9 mouse cellular contexts compared by ENCODE assay signal in the genomic region with DNA sequence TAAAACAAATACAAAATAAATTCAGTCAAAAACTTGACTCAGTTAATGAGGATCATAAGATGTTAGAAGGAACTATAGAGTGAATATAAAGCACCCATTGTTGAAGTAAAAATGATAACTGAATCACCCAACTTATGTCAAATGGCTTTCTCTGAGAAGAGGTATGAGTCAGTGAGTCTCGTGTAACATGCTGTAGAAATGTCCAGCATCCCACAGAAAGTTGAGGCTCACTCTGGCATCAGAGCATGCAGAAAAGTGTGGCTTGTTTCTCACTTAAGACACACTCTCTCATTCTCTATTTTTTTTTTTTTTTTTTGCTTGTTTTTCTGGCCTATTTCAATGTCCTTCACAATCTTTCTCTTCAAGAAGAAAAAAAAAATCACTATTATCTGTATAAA. TPM values are rescaled to one million over a fixed set of nuclear protein-coding genes. Genes with fewer than 3 reads are reported as not detected.
DNase-seq lines count a peak whose midpoint lies in the region; ATAC-seq and TF ChIP-seq lines count a peak whose summit lies in the region.
"Had no signal": no experiment of that assay in that cellular context is flagged by ENCODE, and none has a peak within 500 bp of the region (broad histone marks: within the 10 kb centered on the region; RNA-seq: fewer than 3 reads in every experiment).

No protein-coding gene starts in this region.

- intact Hi-C loops in left cerebral cortex, postnatal 14 days (cut with DNase I) = no loop called here

- H3K9me3 ChIP-seq in liver, embryonic 11.5 days (ENCODE audit: control insufficient read depth, low read length) = no peaks in the 10 kb centered on the region
- H3K9me3 ChIP-seq in embryonic facial prominence, embryonic 12.5 days = no peaks in the 10 kb centered on the region
- H3K9me3 ChIP-seq in intestine, postnatal 0 days (ENCODE audit: control insufficient read depth) = no peaks in the 10 kb centered on the region
- H3K9me3 ChIP-seq in neural tube, embryonic 15.5 days (replicated peaks) = no peaks in the 10 kb centered on the region

- H3K4me1 ChIP-seq in liver, embryonic 11.5 days (replicated peaks; ENCODE audit: control insufficient read depth, insufficient read depth, low read length) = peaks cover 14% of the 10 kb centered on the region
- H3K4me1 ChIP-seq in embryonic facial prominence, embryonic 12.5 days = peaks cover 35% of the 10 kb centered on the region
- H3K4me1 ChIP-seq in intestine, postnatal 0 days (replicated peaks; ENCODE audit: control insufficient read depth, insufficient read depth, low read length) = 0 out of 2 replicates have a peak, but pooled peaks cover 6% of the 10 kb centered on the region
- H3K4me1 ChIP-seq in neural tube, embryonic 15.5 days = peaks cover 36% of the 10 kb centered on the region

- H3K4me2 ChIP-seq in liver, embryonic 11.5 days = peak overlapping the region; percentile 70
- peak overlapping the region; percentile 70 for H3K4me2 ChIP-seq in embryonic facial prominence, embryonic 12.5 days (replicated peaks)
- peak overlapping the region; percentile 66 for H3K4me2 ChIP-seq in intestine, postnatal 0 days (replicated peaks; ENCODE audit: low read depth)
- H3K4me2 ChIP-seq in neural tube, embryonic 15.5 days = peak overlapping the region; percentile 81

- no peaks in the 10 kb centered on the region for H3K27me3 ChIP-seq in liver, embryonic 11.5 days (replicated peaks; ENCODE audit: control insufficient read depth, insufficient read depth, low read length)
- H3K27me3 ChIP-seq in embryonic facial prominence, embryonic 12.5 days = no peaks in the 10 kb centered on the region
- no peaks in the 10 kb centered on the region for H3K27me3 ChIP-seq in intestine, postnatal 0 days (replicated peaks; ENCODE audit: control insufficient read depth, insufficient read depth, low read length)
- no peaks in the 10 kb centered on the region for H3K27me3 ChIP-seq in neural tube, embryonic 15.5 days (replicated peaks)

- peak overlapping the region; percentile 73; the same call in 1 of the 2 replicates for H3K27ac ChIP-seq in liver, embryonic 11.5 days (ENCODE audit: low read depth, low read length)
- H3K27ac ChIP-seq in embryonic facial prominence, embryonic 12.5 days = peak overlapping the region; percentile 96
- peak overlapping the region; percentile 96; the same call in 1 of the 2 replicates for H3K27ac ChIP-seq in intestine, postnatal 0 days (ENCODE audit: low read depth, low read length)
- H3K27ac ChIP-seq in neural tube, embryonic 15.5 days (replicated peaks) = peak overlapping the region; percentile 97

- TF ChIP-seq CTCF in intestine, postnatal 0 days (IDR thresholded peaks at IDR 0.05; ENCODE audit: low read depth) = no peak

- no peak for ATAC-seq in liver, embryonic 11.5 days (replicated peaks; ENCODE audit: low FRiP score)
- no peak for ATAC-seq in embryonic facial prominence, embryonic 12.5 days (ENCODE audit: insufficient number of reproducible peaks, insufficient read depth, low FRiP score, low TSS enrichment)
- no peak for ATAC-seq in intestine, postnatal 0 days
- ATAC-seq in neural tube, embryonic 15.5 days (ENCODE audit: low FRiP score) = no peak

- H3K9ac ChIP-seq in liver, embryonic 11.5 days (ENCODE audit: low read depth, low read length) = peak overlapping the region; percentile 69
- H3K9ac ChIP-seq in embryonic facial prominence, embryonic 12.5 days = no peak overlapping the region
- peak overlapping the region; percentile 92 for H3K9ac ChIP-seq in intestine, postnatal 0 days (ENCODE audit: low read depth, low read length)
- H3K9ac ChIP-seq in neural tube, embryonic 15.5 days (replicated peaks) = peak overlapping the region; percentile 46

- DNase-seq in liver, embryonic 11.5 days (ENCODE audit: low spot score) = no peak
- DNase-seq in liver = no peak
- DNase-seq in left cerebral cortex, postnatal 14 days (ENCODE audit: low spot score in 2 of 2) = no peak
- no peak for DNase-seq in embryo, embryonic 11 days
- no peak for DNase-seq in thymus, postnatal 4 days

- H3K4me3 ChIP-seq in liver, embryonic 11.5 days (ENCODE audit: low read depth, low read length) = peak overlapping the region; percentile 76
- H3K4me3 ChIP-seq in embryonic facial prominence, embryonic 12.5 days = peak overlapping the region; percentile 67
- H3K4me3 ChIP-seq in intestine, postnatal 0 days (ENCODE audit: low read depth, low read length) = peak overlapping the region; percentile 87
- H3K4me3 ChIP-seq in neural tube, embryonic 15.5 days (replicated peaks) = peak overlapping the region; percentile 92

- WGBS in liver, embryonic 11.5 days = 45% methylated on average over 1 of the region's 1 CpGs
- 43% methylated on average over 1 of the region's 1 CpGs for WGBS in embryonic facial prominence, embryonic 12.5 days
- WGBS in intestine, postnatal 0 days = 3% methylated on average over 1 of the region's 1 CpGs
- WGBS in neural tube, embryonic 15.5 days = 16% methylated on average over 1 of the region's 1 CpGs

- 0 out of 2 replicates have a peak, but pooled peaks cover 2% of the 10 kb centered on the region for H3K36me3 ChIP-seq in liver, embryonic 11.5 days (ENCODE audit: control insufficient read depth, insufficient read depth, low read length)
- peaks cover 5% of the 10 kb centered on the region for H3K36me3 ChIP-seq in embryonic facial prominence, embryonic 12.5 days
- no peaks in the 10 kb centered on the region for H3K36me3 ChIP-seq in intestine, postnatal 0 days (ENCODE audit: control insufficient read depth, insufficient read depth)
- H3K36me3 ChIP-seq in neural tube, embryonic 15.5 days = 0 out of 2 replicates have a peak, but pooled peaks cover 3% of the 10 kb centered on the region

RNA-seq across cellular contexts. Expression of gene Laptm4a, which starts 0.5 kb away (rescaled TPM):
- polyA plus RNA-seq in liver, embryonic 11.5 days (2014; fragmentation: Nextera tagmentation; extraction: Ambion mirVana) = 128 and 129 TPM in 2 replicates
- 271 and 307 TPM in 2 replicates for polyA plus RNA-seq in embryonic facial prominence, embryonic 12.5 days (2016; fragmentation: Nextera tagmentation; extraction: Ambion mirVana)
- 241 and 242 TPM in 2 replicates for polyA plus RNA-seq in intestine, postnatal 0 days (2015; fragmentation: Nextera tagmentation; extraction: Ambion mirVana)
- polyA plus RNA-seq in neural tube, embryonic 15.5 days (2015; fragmentation: Nextera tagmentation; extraction: Ambion mirVana) = 197 and 217 TPM in 2 replicates
- total RNA-seq in left cerebral cortex, postnatal 14 days (2021) = 100 to 1,000 TPM; 179 to 188 TPM

RNA-seq across cellular contexts. Expression of gene Matn3, which starts 26.7 kb away (rescaled TPM):
- 0.37 and 0.40 TPM in 2 replicates for polyA plus RNA-seq in liver, embryonic 11.5 days (2014; fragmentation: Nextera tagmentation; extraction: Ambion mirVana)
- polyA plus RNA-seq in embryonic facial prominence, embryonic 12.5 days (2016; fragmentation: Nextera tagmentation; extraction: Ambion mirVana) = 2.0 and 2.1 TPM in 2 replicates
- polyA plus RNA-seq in intestine, postnatal 0 days (2015; fragmentation: Nextera tagmentation; extraction: Ambion mirVana) = not detected in 2 replicates
- polyA plus RNA-seq in neural tube, embryonic 15.5 days (2015; fragmentation: Nextera tagmentation; extraction: Ambion mirVana) = 1.8 and 2.7 TPM in 2 replicates
- under 1 TPM; 0.17 to 0.22 TPM for total RNA-seq in left cerebral cortex, postnatal 14 days (2021)
- polyA plus RNA-seq: gonadal fat pad, adult 2 months had no signal

RNA-seq across cellular contexts. Expression of gene Wdr35, which starts 52.7 kb away (rescaled TPM):
- polyA plus RNA-seq in liver, embryonic 11.5 days (2014; fragmentation: Nextera tagmentation; extraction: Ambion mirVana) = 3.9 and 6.5 TPM in 2 replicates
- 26.7 and 27.1 TPM in 2 replicates for polyA plus RNA-seq in embryonic facial prominence, embryonic 12.5 days (2016; fragmentation: Nextera tagmentation; extraction: Ambion mirVana)
- polyA plus RNA-seq in intestine, postnatal 0 days (2015; fragmentation: Nextera tagmentation; extraction: Ambion mirVana) = 2.5 and 2.6 TPM in 2 replicates
- polyA plus RNA-seq in neural tube, embryonic 15.5 days (2015; fragmentation: Nextera tagmentation; extraction: Ambion mirVana) = 19.5 and 20.6 TPM in 2 replicates
- total RNA-seq in left cerebral cortex, postnatal 14 days (2021) = 10 to 100 TPM; 41.3 to 43.9 TPM
